Mouse (Mus musculus): ENCODE data around the gene Prdm16. TPM values are rescaled to one million over a fixed set of nuclear protein-coding genes. Genes with fewer than 3 reads are reported as not detected.

Gene Prdm16
- total RNA-seq, 2 experiments from 2014 or later: 1.4 to 2.0 TPM

DNA sequence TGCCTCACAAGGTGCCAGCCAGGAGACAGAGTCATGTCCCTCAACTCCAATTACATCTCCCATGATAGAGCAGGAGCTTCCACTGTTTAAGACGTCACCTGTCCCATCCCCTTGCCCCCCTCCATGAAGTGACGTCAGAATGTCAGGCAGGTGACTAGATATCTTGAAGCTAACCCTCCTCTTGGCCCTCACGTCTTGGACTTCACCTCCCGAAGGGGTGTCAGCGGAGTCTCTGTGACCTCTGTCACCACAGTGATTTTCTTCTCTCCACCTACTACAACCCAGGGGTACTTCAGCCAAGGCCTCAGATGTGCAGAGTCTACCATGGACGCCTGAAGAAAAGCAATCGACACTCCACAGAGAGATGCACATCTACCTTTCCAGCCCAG is 32.2 kb downstream of the Prdm16 start:
- no peak for DNase-seq (ENCODE audit: low spot score)

DNA sequence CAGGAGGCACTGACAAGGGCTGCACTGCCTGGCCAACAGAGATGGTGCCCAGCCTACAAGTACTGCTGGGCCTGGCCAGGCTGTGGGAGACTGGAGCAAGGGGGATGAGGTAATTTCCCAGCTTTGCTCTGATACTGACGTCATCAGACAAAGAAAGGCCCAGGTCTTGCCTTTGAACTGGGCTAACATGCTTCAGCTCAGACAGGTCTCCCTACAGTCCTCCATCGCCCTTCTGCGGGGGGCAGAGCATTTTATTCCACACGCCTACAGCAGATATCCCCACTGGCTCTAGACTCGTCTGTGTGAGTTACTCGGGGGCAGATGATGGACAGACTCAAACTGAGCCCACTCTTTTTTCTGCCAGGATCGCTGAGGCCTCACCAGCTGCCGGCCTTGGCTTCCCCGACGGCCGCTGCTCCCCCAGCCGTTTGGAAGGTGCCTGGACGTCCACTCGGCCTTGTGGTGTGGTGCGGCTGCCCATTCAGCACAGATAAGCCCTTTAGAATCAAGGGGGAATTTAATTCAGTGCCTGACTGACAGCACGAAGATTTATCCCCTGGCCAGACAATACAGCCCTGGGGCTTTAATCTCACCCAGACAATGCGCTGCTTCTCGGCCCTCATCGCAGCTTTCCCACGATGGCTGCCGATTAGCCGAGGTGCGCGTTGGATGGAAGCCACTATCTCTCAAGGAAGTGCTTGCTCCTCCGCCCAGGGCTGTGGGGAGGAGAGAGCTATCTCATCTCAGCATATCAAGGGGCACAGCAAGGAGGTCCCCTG is 32.8 kb downstream of the Prdm16 start:
- no peak for DNase-seq (ENCODE audit: low spot score)

DNA sequence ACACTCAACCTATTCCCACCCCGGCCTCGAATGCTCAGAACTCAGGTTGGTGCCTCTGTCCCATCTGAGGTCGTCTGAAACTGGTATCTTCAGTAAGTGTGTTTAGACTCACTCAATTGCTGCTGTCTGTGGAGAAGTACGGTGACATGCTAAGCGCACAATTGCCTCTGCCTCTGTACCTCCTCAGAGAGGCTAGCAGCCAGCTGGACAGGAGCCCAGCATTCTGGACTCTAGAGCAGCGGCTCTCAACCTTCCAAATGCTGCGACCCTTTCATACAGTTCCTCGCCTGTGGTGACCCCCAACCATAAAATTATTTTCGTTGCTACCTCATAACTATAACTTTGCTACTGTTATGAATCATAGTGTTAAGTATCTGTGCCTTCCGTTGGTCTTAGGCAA is 34.3 kb downstream of the Prdm16 start:
- DNase-seq (ENCODE audit: low spot score): no peak

DNA sequence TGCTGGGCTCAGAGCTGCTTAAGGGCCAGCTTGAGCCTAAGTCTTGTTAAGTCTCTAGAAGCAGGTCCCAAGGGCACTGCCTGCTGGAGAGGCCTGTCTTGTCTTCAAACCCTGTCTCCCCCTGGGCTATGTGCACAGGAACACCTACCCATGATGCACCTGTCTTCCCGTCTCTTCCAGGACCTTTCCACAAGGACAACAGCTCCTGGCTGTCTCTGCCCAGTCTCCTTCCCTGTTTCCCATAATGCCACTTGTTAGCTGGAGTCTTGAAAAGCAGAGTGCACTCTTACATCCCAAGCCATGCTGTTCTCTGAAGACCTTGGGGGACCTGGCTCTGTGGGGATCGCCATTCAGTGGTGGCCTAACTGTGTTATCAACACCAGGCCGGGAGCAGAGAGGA is 35.7 kb downstream of the Prdm16 start:
- DNase-seq (ENCODE audit: low spot score): no peak

DNA sequence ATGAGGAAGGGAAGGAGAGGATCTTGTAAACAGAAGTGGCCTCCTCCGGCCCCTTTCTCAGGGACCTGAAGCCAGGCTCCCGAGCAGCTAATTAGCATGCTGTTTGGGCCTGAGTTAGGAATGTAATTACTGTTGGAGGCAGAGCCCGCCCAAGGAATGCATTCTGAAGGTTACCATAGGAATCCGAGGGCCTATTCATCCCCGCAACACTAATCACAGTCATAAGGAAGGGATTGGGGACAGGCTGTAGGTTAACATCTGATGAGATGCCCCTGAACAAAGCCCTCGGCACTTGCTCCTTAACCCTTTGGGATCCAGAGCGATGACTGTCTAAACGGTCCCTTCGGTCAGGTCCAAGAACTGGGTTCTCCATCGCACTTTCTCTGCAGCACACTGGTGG is 36.7 kb downstream of the Prdm16 start:
- no peak for DNase-seq (ENCODE audit: low spot score)

DNA sequence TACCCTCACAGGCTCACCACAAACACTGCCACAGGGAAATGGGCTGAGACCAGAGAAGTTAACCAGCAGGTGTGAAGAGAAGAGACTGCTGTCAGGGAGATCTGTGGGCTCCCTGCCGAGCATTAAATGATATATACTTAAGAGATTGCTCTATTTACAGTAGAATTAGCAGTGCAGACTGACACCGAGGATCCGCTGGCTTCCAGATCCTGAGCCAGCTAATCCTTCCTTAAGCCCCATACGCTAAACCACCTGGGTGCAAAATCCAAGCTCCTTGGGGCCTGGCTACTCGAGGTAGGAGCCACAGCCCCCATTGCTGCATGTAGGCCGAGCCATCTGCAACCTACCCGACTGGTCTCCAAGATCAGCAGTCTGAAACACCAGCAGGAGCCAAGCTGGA is 38.3 kb downstream of the Prdm16 start:
- DNase-seq (ENCODE audit: low spot score): no peak

DNA sequence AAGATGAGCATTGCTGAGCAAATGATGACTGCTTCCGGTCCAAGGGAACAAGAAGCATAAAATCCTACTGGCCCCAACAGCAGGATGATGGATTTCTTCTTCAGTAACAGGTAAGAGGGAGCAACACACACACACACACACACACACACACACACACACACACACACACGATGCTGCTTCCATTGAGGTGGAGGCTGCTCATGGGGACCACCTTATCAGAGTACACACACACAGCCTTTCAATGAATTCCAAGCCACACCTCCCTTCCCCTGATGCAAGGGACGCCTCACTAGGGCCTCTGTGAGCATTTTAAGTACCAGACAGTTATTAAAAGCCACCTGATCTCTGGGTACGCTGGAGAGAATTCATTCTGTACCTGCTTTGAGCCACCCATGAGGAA is 39.9 kb downstream of the Prdm16 start:
- DNase-seq (ENCODE audit: low spot score): no peak

DNA sequence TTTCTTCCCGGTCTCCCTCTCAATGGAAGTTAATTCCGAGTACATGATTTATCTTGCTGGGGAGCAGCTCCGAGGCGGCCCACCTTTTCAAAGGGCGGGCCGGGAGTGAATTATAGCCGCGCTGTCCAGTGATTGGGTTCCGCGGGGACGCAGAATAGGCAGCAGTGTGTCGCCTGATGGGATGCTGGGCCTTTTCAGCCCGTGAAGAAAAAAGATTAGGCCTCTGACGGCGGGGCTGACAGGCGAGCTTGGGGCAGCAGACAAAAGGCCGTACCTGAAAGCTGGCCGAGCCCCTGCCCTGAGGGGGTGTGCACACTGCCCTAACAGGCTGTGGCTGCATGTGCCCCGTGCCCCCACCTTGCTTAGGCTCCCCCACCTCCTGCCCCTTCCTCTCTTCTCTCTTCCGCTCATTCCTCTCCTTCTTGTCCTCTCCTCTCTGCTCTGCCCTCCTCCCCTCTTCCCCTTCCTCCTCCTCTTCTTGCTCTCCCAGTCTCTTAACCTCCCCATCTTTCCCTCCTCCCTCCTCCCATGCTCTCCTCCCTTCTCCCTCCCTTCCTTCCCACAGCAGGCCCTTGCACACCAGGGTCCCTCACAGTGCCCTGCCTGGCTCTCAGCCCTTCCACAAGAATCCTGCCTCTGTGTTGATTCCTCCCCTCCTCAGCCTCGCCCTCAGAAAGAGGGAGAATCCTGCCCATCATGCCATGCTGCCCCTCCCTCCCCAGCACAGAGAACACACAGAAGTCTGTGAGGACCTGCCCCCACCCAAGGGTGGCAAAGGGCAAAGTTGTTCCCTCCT is 41.7 kb downstream of the Prdm16 start:
- DNase-seq (ENCODE audit: low spot score): no peak

DNA sequence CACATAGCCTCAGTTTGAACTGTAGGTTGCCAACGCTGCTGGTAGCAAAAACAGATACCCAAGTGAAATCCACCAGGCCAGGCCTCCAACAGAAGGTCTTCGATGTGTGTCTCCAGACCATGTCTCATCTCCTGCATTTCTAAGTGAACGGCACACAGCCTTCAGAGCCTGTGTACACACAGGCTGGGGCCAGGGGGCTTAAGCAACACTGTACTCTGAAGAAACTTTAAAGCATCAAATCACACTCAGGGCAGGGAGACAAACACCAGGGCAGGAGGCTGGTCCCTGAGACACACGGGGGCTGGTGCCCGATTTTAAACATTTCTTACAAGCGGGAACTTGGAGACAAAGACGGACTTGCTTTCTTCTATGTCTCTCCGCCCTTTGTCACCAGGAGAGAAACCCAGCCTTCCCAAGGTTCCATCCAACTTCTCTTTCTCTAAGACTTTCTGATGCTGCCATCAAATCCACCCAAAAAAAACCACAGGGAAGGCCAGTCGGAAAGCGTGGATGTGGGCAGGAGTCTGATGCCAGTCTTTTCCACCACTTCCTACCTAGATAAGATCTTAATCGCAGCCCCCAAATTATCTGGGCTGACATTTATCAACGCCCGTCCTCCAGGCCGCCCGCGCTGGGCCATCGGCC is 42.4 kb downstream of the Prdm16 start:
- DNase-seq (ENCODE audit: low spot score): no peak

DNA sequence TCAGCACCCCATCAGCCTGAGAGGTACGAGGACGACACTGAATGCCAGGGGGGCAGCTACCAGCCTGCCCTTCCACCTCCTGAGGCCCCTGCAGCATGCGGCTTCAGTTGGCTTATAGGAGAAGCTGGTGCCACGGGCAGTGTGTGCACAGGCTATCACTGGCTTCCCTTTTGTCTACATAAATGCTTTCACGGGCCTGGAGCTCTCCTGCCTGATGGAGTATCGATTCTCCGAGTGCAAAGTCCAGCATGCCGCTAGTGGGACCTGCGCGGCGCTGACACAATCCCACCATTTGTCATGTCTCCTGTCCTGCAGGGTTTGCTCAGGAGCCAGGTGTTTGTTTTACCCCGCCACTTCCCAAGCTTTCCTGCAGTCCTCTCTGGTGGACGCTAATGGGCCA is 44.1 kb downstream of the Prdm16 start:
- DNase-seq (ENCODE audit: low spot score): no peak

DNA sequence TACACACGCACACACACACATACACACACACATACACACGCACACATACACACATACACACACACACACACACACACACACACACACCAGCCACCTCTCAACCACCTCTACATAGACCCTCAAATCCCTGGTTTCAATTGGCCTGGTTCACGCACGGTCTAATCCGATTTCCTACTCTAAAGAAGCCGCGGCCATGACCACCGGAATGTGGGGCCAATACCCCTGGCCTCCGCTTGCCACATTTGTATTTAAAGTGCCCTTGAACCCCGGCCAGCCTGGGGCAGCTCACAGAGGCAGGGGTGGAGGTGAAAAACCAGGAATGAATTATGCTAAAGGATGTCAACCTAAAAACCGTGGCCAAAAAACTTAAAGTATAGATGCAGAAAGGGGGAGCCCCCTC is 45.8 kb downstream of the Prdm16 start:
- DNase-seq (ENCODE audit: low spot score): no peak

DNA sequence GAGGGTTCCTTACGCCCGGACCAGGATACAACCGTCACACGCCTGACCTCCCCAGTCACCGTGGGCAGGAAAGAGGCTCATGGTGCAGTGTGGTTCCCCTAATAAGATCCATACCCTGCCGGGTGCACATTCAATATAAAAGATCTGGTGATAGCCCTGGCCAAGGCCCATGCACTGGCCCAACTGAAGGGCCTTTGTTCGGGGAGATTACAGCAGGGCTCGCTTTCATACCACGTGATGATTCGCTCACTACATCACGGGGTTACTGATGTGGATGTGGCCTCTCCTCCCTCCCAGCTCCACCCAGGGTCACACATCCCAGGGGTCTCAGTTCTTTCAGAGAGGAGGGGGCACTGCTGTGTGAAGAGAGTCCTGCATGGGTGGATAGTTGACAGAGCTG is 50.3 kb downstream of the Prdm16 start:
- DNase-seq (ENCODE audit: low spot score): no peak

DNA sequence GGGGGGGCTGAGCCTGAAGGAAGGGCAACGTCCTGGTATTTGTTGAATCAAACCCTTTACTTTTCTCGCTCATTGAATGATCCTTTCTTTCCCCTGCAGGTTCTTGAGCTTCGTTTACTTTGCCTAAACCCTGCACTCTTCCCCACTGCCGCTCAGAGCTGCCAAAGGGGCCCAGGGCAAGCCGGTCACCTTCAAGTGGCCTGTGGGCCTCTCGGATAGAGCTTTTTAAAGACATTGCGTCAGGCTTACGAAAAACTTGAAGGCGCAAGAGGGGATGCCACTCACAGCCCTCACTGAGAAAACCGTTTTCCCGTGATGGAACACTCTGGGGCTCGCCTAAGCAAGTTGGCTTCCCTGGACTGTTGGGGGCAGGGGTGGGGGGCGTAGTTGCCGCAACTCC is 50.9 kb downstream of the Prdm16 start:
- no peak for DNase-seq (ENCODE audit: low spot score)

DNA sequence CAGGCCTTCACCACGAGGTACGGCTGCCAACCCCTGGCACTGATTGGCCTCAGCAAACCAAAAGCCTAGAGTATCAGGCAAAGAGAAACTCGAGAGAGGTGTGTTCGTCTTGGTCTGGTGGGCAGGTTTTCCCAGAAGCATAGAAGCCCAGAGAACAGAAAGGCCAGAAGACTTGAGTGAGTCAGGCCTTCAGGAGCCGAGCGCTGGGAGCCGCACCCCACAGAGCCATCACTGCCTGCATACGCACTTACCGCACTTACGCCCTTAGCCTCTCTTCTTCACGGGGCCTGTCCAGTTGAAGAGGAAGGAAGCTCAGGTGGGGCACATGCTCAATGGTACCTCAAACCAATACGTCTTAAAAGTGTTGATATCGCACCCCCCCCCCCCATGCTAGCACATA is 53.0 kb downstream of the Prdm16 start:
- DNase-seq (ENCODE audit: low spot score): no peak

DNA sequence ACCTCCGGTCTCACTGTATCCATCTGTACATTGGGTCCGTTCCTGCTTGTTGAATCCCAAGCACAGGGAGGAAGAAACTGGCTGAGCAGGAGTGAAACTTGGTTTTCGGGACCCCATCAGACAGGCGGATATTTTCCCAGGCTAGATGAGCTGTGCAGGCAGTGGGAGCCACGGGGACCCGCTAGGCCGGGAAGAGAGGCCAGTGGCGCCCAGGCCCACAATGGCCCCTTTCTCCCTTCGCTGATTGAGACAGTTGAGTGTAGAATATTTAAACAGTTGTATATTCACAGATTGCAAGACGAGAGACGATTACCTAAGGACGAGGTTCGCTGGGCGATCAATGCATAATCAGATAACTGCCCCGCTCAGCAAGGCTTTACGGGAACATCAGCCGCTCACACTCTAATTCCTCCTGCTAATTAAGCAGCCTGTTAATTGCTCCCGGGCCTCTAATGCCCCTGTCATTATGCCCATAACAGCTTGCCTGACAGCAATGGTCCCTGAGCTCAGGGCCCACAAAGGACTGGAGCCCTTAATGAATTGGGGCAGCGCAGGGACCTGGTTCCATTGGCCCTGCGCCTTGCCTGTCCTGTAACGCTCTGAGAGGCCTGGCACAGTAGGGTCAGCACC is 54.0 kb downstream of the Prdm16 start:
- no peak for DNase-seq (ENCODE audit: low spot score)

DNA sequence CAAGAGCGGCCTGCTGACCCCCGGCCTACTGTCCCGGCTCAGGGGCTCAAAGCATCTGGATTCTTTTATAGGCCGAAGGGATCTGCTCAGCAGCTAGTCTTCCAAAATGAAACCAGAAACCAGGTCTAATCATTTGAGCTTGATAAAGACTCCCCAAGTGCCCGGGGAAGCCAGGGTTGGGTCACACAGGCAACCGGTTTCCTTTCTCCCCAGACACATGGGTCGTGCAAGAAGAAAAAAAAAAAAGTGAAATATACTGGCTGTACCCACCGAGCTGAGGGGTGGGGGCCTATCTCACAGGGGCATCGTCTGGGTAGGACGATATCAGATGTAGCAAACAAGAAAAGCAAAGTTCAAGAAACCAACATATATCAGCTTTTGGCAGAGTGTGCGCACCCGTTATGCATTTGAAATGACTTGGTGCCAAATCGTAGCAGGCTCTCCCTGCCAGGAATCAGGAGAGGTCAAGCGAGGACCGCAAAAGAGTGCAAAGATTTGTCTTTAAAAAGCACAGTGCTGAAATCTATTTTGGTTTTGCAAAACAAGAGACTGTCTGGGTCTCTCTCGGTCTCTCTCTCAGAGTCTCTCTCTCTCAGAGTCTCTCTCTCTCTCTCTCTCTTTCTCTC is 55.3 kb downstream of the Prdm16 start:
- no peak for DNase-seq (ENCODE audit: low spot score)

DNA sequence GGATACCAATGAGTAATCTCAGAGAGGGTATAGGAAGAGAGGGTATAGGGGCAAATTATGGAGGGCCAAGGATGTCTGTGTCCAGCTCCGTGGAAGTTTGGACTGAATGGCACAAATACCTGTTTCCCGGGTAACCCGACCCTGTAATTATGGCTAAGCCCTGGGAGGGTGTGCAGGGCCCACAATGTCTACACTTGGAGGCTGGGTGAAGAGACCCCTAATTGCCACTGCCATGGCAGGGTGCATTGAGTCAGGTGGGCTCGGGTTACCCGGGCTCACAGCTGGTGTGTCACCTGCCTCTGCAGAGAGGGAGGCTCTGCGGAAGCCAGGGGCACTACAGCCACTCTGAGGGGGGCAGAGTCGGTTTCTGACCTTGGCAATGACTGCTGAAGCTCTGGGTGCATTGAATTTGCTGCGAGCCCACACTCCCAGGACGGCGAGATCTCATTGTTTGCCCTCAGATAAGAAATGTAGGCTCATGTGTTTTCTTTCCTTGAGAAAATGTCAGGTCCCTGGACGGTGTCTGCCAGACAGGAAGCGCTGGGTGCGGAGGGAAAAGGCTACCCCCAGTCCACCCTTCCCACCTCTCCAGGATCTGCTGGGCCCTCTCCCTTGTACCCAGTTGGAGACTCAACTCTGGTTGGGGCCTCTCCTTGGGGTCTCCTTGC is 62.3 kb downstream of the Prdm16 start:
- DNase-seq (ENCODE audit: low spot score): no peak

DNA sequence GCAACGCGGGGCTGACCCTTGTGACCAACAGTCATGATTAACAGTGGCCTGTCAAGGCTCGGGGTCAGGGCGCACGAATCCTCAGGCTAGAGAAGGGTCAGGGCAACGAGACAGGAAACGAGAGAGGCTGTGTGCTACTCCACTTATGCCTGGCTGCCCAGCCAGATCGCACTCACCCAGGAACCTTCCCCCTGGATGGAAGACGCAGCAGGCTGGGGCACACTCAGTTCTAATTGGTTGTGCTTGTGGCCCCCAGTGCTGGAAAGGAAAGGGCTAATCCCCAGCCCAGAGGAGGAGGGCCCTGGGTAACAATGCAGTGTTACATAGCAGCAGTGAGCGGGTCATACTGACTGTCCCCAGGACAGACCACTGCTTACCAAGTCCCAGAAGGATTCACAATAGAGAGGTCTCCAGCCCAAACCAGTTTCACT is 66.2 kb downstream of the Prdm16 start:
- DNase-seq (ENCODE audit: low spot score): no peak

DNA sequence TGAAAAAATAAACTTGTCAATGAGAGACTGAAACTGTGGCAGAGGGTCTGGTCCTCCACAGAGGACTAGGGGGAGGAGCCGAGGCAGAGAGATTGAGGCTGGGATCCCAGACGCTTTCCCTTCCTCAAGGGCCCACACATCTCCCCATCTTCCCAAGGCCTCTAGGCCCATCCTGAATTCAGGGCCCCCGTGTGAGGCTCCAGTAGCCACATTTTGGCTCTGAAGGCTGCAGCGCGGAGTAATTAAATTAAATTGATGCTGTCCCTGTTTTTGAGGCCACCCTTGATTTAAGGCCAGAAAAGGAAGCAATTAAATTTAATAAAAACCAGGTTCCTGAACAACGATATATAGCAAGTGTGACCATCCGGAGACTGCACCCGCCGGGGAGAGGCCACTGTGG is 66.8 kb downstream of the Prdm16 start:
- no peak for DNase-seq (ENCODE audit: low spot score)

DNA sequence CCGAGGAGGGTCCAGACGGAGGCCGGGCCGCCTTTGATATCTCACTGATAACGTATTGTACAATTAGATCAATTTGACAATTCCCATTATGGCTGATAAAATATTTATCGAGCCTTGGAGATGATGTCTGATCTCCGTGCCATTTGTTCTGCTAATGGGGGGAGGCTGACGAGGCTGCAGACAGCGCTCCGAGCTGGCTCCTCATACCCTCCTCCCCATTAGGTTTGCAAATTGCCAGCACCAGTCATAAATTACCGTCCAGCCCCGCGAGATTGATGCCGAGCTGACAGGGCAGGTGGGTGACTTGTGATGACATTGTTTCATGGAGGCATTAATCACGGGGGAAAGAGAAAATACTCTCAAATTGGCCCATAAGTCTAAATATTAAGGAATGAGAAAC is 67.9 kb downstream of the Prdm16 start:
- no peak for DNase-seq (ENCODE audit: low spot score)

DNA sequence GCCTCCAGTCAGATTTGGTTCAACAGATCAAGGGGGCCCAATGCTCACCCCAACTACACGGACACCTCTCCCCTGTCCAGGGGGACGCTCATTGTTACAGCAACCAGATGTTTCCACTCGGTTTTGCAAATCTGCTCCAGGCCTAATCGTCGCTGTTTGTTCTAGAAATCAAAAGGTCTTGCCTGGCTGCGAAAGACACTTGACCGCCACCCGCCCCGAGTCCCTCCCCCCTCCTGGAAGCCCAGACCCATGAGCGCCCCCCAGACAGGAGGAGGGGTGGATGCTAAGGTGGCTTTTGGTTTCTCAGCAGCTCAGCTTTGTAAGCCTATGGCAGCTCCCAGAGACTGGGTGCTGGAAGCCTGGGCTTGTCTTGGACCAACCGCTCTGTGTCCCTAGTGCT is 68.7 kb downstream of the Prdm16 start:
- no peak for DNase-seq (ENCODE audit: low spot score)

All from gastrocnemius, adult 18-20 months (tissue).